Mouse (Mus musculus): ENCODE results near the gene Ubd.
"Not testable (repeated sequence)": the region's sequence is repeated elsewhere in the genome, so short reads cannot be mapped to it uniquely, and the experiment has no call there.

The Ubd gene

GRCm38 (mm10) chr17:37193656-37194055 lies at the start of gene Ubd:
Ubd (plus strand) TSS chr17:37193892.
- no peak for DNase-seq

- DNase-seq: no peak
Measured at GRCm38 (mm10) chr17:37161394-37161793, 32.3 kb upstream of the Ubd start, which contains the start of gene Olfr93. Olfr93 (minus strand) TSS chr17:37161494.

GRCm38 (mm10) chr17:37185474-37185873 lies 8.2 kb upstream of the Ubd start:
- no peak for DNase-seq

GRCm38 (mm10) chr17:37190711-37191110 lies 3.0 kb upstream of the Ubd start:
- no peak for DNase-seq

- no peak for DNase-seq
Measured at GRCm38 (mm10) chr17:37193032-37193431, 660 bp upstream of the Ubd start.

- no peak for DNase-seq
Measured at GRCm38 (mm10) chr17:37194782-37195181, 1.1 kb downstream of the Ubd start.

GRCm38 (mm10) chr17:37196845-37197724 lies 3.4 kb downstream of the Ubd start:
- peak; percentile 8 for DNase-seq

GRCm38 (mm10) chr17:37200894-37201293 lies 7.2 kb downstream of the Ubd start, which contains the start of gene Olfr94:
Olfr94 (minus strand) TSS chr17:37200994.
- DNase-seq: no peak

- DNase-seq: peak; percentile 77
Measured at GRCm38 (mm10) chr17:37203206-37203916, 9.7 kb downstream of the Ubd start.

GRCm38 (mm10) chr17:37203917-37204236 lies 10.2 kb downstream of the Ubd start:
- DNase-seq: no peak

- DNase-seq: no peak
Measured at GRCm38 (mm10) chr17:37210884-37211768, 17.4 kb downstream of the Ubd start.

- no peak for DNase-seq
Measured at GRCm38 (mm10) chr17:37213018-37213417, 19.3 kb downstream of the Ubd start, which contains the start of gene Olfr95. Olfr95 (minus strand) TSS chr17:37213118.

- no peak for DNase-seq
Measured at GRCm38 (mm10) chr17:37218486-37218885, 24.8 kb downstream of the Ubd start.

- no peak for DNase-seq
Measured at GRCm38 (mm10) chr17:37219846-37220245, 26.2 kb downstream of the Ubd start, which contains the start of gene Olfr96. Olfr96 (plus strand) TSS chr17:37220146.

- DNase-seq: no peak
Measured at GRCm38 (mm10) chr17:37221879-37222278, 28.2 kb downstream of the Ubd start.

GRCm38 (mm10) chr17:37237230-37237629 lies 43.5 kb downstream of the Ubd start, which contains the start of gene Olfr97:
Olfr97 (minus strand) TSS chr17:37237330.
- not testable (repeated sequence) for DNase-seq

GRCm38 (mm10) chr17:37242198-37242597 lies 48.5 kb downstream of the Ubd start:
- DNase-seq: no peak

All from thymus, postnatal 4 days (tissue).